Mouse (Mus musculus): ENCODE measurements around the gene Apobec4. TPM values are rescaled to one million over a fixed set of nuclear protein-coding genes. Genes with fewer than 3 reads are reported as not detected.

Gene Apobec4
- total and polyA plus RNA-seq, 3 experiments: 0.33 TPM; not detected in 2

DNA sequence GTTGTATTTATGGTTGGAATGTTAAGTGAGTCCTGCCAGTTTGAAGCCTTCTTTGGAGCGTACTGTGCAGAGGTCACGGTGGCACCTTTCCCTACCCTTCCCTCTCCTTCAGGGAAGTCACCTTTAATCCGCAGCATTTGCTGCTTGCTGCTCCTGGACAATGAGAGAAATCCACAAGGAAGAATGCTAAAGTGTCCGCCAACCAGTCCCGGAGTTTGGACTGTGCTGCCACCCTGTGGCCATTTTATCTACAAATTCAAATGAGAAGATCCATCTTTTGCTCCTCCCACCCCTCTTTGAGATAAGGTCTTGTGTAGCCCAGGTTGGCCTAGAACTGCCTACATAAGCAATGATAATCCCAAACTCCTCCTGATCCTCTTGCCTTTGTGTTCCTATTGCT is 3.9 kb upstream of the Apobec4 start:
- Histone ChIP-seq H3K27me3 (ENCODE audit: insufficient read depth, low read length) (peaks cover 11% of the 10 kb centered on the region; the same call in 1 of the 2 replicates), H3K4me1 (ENCODE audit: insufficient read depth, low read depth, low read length) (no peaks in the 10 kb centered on the region), H3K9me3 (replicated peaks) (no peaks in the 10 kb centered on the region), H3K36me3 (replicated peaks) (no peaks in the 10 kb centered on the region), H3K4me3 (ENCODE audit: low read depth, low read length) (no peak overlapping the region)
- ATAC-seq (ENCODE audit: extremely low read depth, insufficient number of reproducible peaks, low FRiP score, poor library complexity, severe bottlenecking) (no peak), DNase-seq (ENCODE audit: low spot score) (peak; percentile 36)
- TF ChIP-seq CTCF (IDR thresholded peaks at IDR 0.05; ENCODE audit: low read depth, low read length) (peak; percentile 7; the same call in 1 of the 2 replicates), TAL1 (conservative IDR thresholded peaks at IDR 0.05; ENCODE audit: low read depth, low read length) (no peak), GATA1 (IDR thresholded peaks at IDR 0.05; ENCODE audit: borderline replicate concordance, low read length) (no peak), POLR2AphosphoS5 (IDR thresholded peaks at IDR 0.05; ENCODE audit: insufficient replicate concordance, low read depth, low read length) (no peak), GATA2 (IDR thresholded peaks at IDR 0.05; ENCODE audit: borderline replicate concordance, low read depth, low read length) (no peak)

DNA sequence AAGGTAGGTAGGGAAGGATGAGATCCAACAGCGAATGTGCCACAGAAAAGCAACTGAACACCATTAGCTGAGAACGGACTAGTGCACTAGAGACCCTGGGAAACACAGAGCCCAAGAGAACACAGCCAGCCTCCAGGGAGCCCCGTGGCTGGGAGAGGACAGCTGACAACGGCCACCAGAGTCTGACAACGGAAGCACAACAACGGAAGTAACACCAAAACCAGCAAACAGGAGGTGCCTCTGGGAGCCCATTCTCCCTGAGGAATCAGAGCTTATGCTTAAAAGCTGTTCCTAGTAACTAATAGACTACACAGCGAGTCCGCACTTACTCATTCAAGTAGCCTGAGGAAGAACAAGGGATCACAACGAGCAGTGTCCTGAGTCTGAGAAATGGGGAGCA is 1.1 kb upstream of the Apobec4 start:
- peaks cover 11% of the 10 kb centered on the region; the same call in 1 of the 2 replicates for H3K27me3 ChIP-seq (ENCODE audit: insufficient read depth, low read length)
- H3K36me3 ChIP-seq (replicated peaks): no peaks in the 10 kb centered on the region
- ATAC-seq (ENCODE audit: extremely low read depth, insufficient number of reproducible peaks, low FRiP score, poor library complexity, severe bottlenecking) (no peak), DNase-seq (ENCODE audit: low spot score) (no peak)
- H3K9me3 ChIP-seq (replicated peaks): no peaks in the 10 kb centered on the region
- no peak overlapping the region for H3K4me3 ChIP-seq (ENCODE audit: low read depth, low read length)
- TF ChIP-seq CTCF (IDR thresholded peaks at IDR 0.05; ENCODE audit: low read depth, low read length): no peak
- TF ChIP-seq GATA1 (IDR thresholded peaks at IDR 0.05; ENCODE audit: borderline replicate concordance, low read length): no peak
- TF ChIP-seq TAL1 (conservative IDR thresholded peaks at IDR 0.05; ENCODE audit: low read depth, low read length): no peak
- no peak for TF ChIP-seq GATA2 (IDR thresholded peaks at IDR 0.05; ENCODE audit: borderline replicate concordance, low read depth, low read length)
- no peak for TF ChIP-seq POLR2AphosphoS5 (IDR thresholded peaks at IDR 0.05; ENCODE audit: insufficient replicate concordance, low read depth, low read length)
- no peaks in the 10 kb centered on the region for H3K4me1 ChIP-seq (ENCODE audit: insufficient read depth, low read depth, low read length)

GRCm38 (mm10) chr1:152761791-152762190 is 11.4 kb downstream of the Apobec4 start:
- ATAC-seq (ENCODE audit: extremely low read depth, insufficient number of reproducible peaks, low FRiP score, poor library complexity, severe bottlenecking) (no peak), DNase-seq (ENCODE audit: low spot score) (no peak)
- H3K4me3 ChIP-seq (ENCODE audit: low read depth, low read length): no peak overlapping the region
- no peaks in the 10 kb centered on the region for H3K36me3 ChIP-seq (replicated peaks)
- peaks cover 20% of the 10 kb centered on the region for H3K4me1 ChIP-seq (ENCODE audit: insufficient read depth, low read depth, low read length)
- H3K27me3 ChIP-seq (ENCODE audit: insufficient read depth, low read length): peaks cover 19% of the 10 kb centered on the region
- no peaks in the 10 kb centered on the region for H3K9me3 ChIP-seq (replicated peaks)
- TF ChIP-seq CTCF (IDR thresholded peaks at IDR 0.05; ENCODE audit: low read depth, low read length): no peak
- no peak for TF ChIP-seq POLR2AphosphoS5 (IDR thresholded peaks at IDR 0.05; ENCODE audit: insufficient replicate concordance, low read depth, low read length)
- no peak for TF ChIP-seq TAL1 (conservative IDR thresholded peaks at IDR 0.05; ENCODE audit: low read depth, low read length)
- TF ChIP-seq GATA1 (IDR thresholded peaks at IDR 0.05; ENCODE audit: borderline replicate concordance, low read length): no peak
- TF ChIP-seq GATA2 (IDR thresholded peaks at IDR 0.05; ENCODE audit: borderline replicate concordance, low read depth, low read length): no peak

GRCm38 (mm10) chr1:152766032-152766772 is 15.9 kb downstream of the Apobec4 start, which contains the start of the genes Rgl1 and Arpc5:
Rgl1 (minus strand) TSS chr1:152766351.
Arpc5 (plus strand) TSS chr1:152766542.
- Histone ChIP-seq H3K4me3 (ENCODE audit: low read depth, low read length) (peak within 1 kb of the TSS; percentile 92), H3K9me3 (replicated peaks) (no peaks in the 10 kb centered on the region), H3K36me3 (replicated peaks) (peaks cover 27% of the 10 kb centered on the region), H3K4me1 (ENCODE audit: insufficient read depth, low read depth, low read length) (peaks cover 34% of the 10 kb centered on the region), H3K27me3 (ENCODE audit: insufficient read depth, low read length) (peaks cover 16% of the 10 kb centered on the region)
- no peak for TF ChIP-seq GATA2 (IDR thresholded peaks at IDR 0.05; ENCODE audit: borderline replicate concordance, low read depth, low read length)
- no peak for TF ChIP-seq TAL1 (conservative IDR thresholded peaks at IDR 0.05; ENCODE audit: low read depth, low read length)
- no peak for TF ChIP-seq GATA1 (IDR thresholded peaks at IDR 0.05; ENCODE audit: borderline replicate concordance, low read length)
- TF ChIP-seq CTCF (IDR thresholded peaks at IDR 0.05; ENCODE audit: low read depth, low read length): no peak
- no peak for TF ChIP-seq POLR2AphosphoS5 (IDR thresholded peaks at IDR 0.05; ENCODE audit: insufficient replicate concordance, low read depth, low read length)
- DNase-seq (ENCODE audit: low spot score) (peak; percentile 97), ATAC-seq (ENCODE audit: extremely low read depth, insufficient number of reproducible peaks, low FRiP score, poor library complexity, severe bottlenecking) (peak; percentile 83)

- Histone ChIP-seq H3K4me3 (ENCODE audit: low read depth, low read length) (peak overlapping the region; percentile 92), H3K9me3 (replicated peaks) (no peaks in the 10 kb centered on the region), H3K36me3 (replicated peaks) (peaks cover 33% of the 10 kb centered on the region), H3K27me3 (ENCODE audit: insufficient read depth, low read length) (peaks cover 16% of the 10 kb centered on the region), H3K4me1 (ENCODE audit: insufficient read depth, low read depth, low read length) (peaks cover 34% of the 10 kb centered on the region)
- TF ChIP-seq TAL1 (conservative IDR thresholded peaks at IDR 0.05; ENCODE audit: low read depth, low read length) (no peak), CTCF (IDR thresholded peaks at IDR 0.05; ENCODE audit: low read depth, low read length) (no peak), GATA1 (IDR thresholded peaks at IDR 0.05; ENCODE audit: borderline replicate concordance, low read length) (no peak), POLR2AphosphoS5 (IDR thresholded peaks at IDR 0.05; ENCODE audit: insufficient replicate concordance, low read depth, low read length) (no peak), GATA2 (IDR thresholded peaks at IDR 0.05; ENCODE audit: borderline replicate concordance, low read depth, low read length) (no peak)
- no peak for ATAC-seq (ENCODE audit: extremely low read depth, insufficient number of reproducible peaks, low FRiP score, poor library complexity, severe bottlenecking)
- peak; percentile 39 for DNase-seq (ENCODE audit: low spot score)
These were observed 16.7 kb downstream of the Apobec4 start for GRCm38 (mm10) chr1:152766804-152767748.

Data from G1E (cell line).